Mouse (Mus musculus): ENCODE results near the gene Ap3d1. TPM values are rescaled to one million over a fixed set of nuclear protein-coding genes. Genes with fewer than 3 reads are reported as not detected.

The Ap3d1 gene
- polyA plus RNA-seq, 1 experiment: 176 TPM

GRCm38 (mm10) chr10:80702536-80703390 is 39.3 kb downstream of the Ap3d1 start:
- TF ChIP-seq CTCF (IDR thresholded peaks at IDR 0.05; ENCODE audit: borderline replicate concordance, extremely low read depth, insufficient read depth, insufficient read length): no peak
- 0 out of 2 replicates have a peak, but pooled peaks have one; percentile 11 for TF ChIP-seq POLR2A (IDR thresholded peaks at IDR 0.05; ENCODE audit: borderline replicate concordance, extremely low read depth, insufficient read depth, insufficient read length, poor library complexity, severe bottlenecking)
- DNase-seq (ENCODE audit: low read depth): peak; percentile 96

GRCm38 (mm10) chr10:80701721-80702535 is 40.1 kb downstream of the Ap3d1 start, which contains the start of the genes Mob3a and Izumo4:
TSS of gene Mob3a (minus strand) at chr10:80701977.
TSS of gene Izumo4 (plus strand) at chr10:80702184.
- TF ChIP-seq POLR2A (IDR thresholded peaks at IDR 0.05; ENCODE audit: borderline replicate concordance, extremely low read depth, insufficient read depth, insufficient read length, poor library complexity, severe bottlenecking) (peak; percentile 72), CTCF (IDR thresholded peaks at IDR 0.05; ENCODE audit: borderline replicate concordance, extremely low read depth, insufficient read depth, insufficient read length) (no peak)
- peak; percentile 100 for DNase-seq (ENCODE audit: low read depth)

- DNase-seq (ENCODE audit: low read depth): no peak
- no peak for TF ChIP-seq CTCF (IDR thresholded peaks at IDR 0.05; ENCODE audit: borderline replicate concordance, extremely low read depth, insufficient read depth, insufficient read length)
- TF ChIP-seq POLR2A (IDR thresholded peaks at IDR 0.05; ENCODE audit: borderline replicate concordance, extremely low read depth, insufficient read depth, insufficient read length, poor library complexity, severe bottlenecking): no peak
Observed at GRCm38 (mm10) chr10:80700732-80701131, 41.3 kb downstream of the Ap3d1 start.

- DNase-seq (ENCODE audit: low read depth): no peak
- no peak for TF ChIP-seq CTCF (IDR thresholded peaks at IDR 0.05; ENCODE audit: borderline replicate concordance, extremely low read depth, insufficient read depth, insufficient read length)
- TF ChIP-seq POLR2A (IDR thresholded peaks at IDR 0.05; ENCODE audit: borderline replicate concordance, extremely low read depth, insufficient read depth, insufficient read length, poor library complexity, severe bottlenecking): no peak
Observed at GRCm38 (mm10) chr10:80700038-80700504, 42.0 kb downstream of the Ap3d1 start.

- no peak for DNase-seq (ENCODE audit: low read depth)
- no peak for TF ChIP-seq CTCF (IDR thresholded peaks at IDR 0.05; ENCODE audit: borderline replicate concordance, extremely low read depth, insufficient read depth, insufficient read length)
- no peak for TF ChIP-seq POLR2A (IDR thresholded peaks at IDR 0.05; ENCODE audit: borderline replicate concordance, extremely low read depth, insufficient read depth, insufficient read length, poor library complexity, severe bottlenecking)
Observed at GRCm38 (mm10) chr10:80698605-80699004, 43.5 kb downstream of the Ap3d1 start.

GRCm38 (mm10) chr10:80697812-80698211 is 44.3 kb downstream of the Ap3d1 start:
- peak; percentile 40 for DNase-seq (ENCODE audit: low read depth)

GRCm38 (mm10) chr10:80697393-80697787 is 44.7 kb downstream of the Ap3d1 start:
- DNase-seq (ENCODE audit: low read depth): no peak
- TF ChIP-seq POLR2A (IDR thresholded peaks at IDR 0.05; ENCODE audit: borderline replicate concordance, extremely low read depth, insufficient read depth, insufficient read length, poor library complexity, severe bottlenecking): no peak
- no peak for TF ChIP-seq CTCF (IDR thresholded peaks at IDR 0.05; ENCODE audit: borderline replicate concordance, extremely low read depth, insufficient read depth, insufficient read length)

More at GRCm38 (mm10) chr10:80697812-80698211, 44.3 kb downstream of the Ap3d1 start:
- TF ChIP-seq CTCF (IDR thresholded peaks at IDR 0.05; ENCODE audit: borderline replicate concordance, extremely low read depth, insufficient read depth, insufficient read length): no peak
- no peak for TF ChIP-seq POLR2A (IDR thresholded peaks at IDR 0.05; ENCODE audit: borderline replicate concordance, extremely low read depth, insufficient read depth, insufficient read length, poor library complexity, severe bottlenecking)

GRCm38 (mm10) chr10:80696502-80697392 is 45.3 kb downstream of the Ap3d1 start:
- no peak for TF ChIP-seq POLR2A (IDR thresholded peaks at IDR 0.05; ENCODE audit: borderline replicate concordance, extremely low read depth, insufficient read depth, insufficient read length, poor library complexity, severe bottlenecking)
- TF ChIP-seq CTCF (IDR thresholded peaks at IDR 0.05; ENCODE audit: borderline replicate concordance, extremely low read depth, insufficient read depth, insufficient read length): no peak
- no peak for DNase-seq (ENCODE audit: low read depth)

GRCm38 (mm10) chr10:80695801-80696501 is 46.1 kb downstream of the Ap3d1 start:
- TF ChIP-seq CTCF (IDR thresholded peaks at IDR 0.05; ENCODE audit: borderline replicate concordance, extremely low read depth, insufficient read depth, insufficient read length): no peak
- no peak for TF ChIP-seq POLR2A (IDR thresholded peaks at IDR 0.05; ENCODE audit: borderline replicate concordance, extremely low read depth, insufficient read depth, insufficient read length, poor library complexity, severe bottlenecking)
- no peak for DNase-seq (ENCODE audit: low read depth)

GRCm38 (mm10) chr10:80695186-80695585 is 46.9 kb downstream of the Ap3d1 start:
- no peak for TF ChIP-seq CTCF (IDR thresholded peaks at IDR 0.05; ENCODE audit: borderline replicate concordance, extremely low read depth, insufficient read depth, insufficient read length)
- no peak for DNase-seq (ENCODE audit: low read depth)
